Mouse (Mus musculus) kidney, adult 11 months (tissue): ENCODE results near the gene Cacnb4.

ENCODE experiments used
- DNase-seq: peaks from one replicate; pipeline ENCODE4 v3.0.0; 2022

Cacnb4 gene

DNA sequence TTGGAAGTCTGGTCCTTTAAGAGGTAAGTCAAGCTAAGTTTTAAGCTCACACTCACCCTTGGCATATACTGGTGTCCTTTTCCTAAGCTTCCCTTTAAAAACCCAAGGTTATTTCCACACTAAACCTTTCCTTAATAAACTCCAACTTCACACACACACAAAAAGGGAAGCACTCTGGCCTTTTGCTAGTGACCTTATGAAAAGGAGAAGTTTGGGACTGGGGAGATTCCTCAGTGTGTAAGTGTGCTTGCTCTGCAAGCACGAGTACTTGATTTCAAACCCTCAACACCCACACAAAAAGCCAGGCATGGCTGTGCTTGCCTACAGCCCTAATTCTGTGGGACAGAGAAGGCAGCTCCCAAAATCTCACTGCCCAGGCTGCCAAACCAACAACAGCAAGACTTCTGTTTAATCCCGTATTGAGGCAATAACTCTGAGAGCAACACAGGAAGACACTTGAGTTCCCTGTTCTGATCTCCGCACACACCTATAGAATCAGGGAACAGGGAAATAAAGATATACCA is 163.7 kb downstream of the Cacnb4 start:
- no peak for DNase-seq

DNA sequence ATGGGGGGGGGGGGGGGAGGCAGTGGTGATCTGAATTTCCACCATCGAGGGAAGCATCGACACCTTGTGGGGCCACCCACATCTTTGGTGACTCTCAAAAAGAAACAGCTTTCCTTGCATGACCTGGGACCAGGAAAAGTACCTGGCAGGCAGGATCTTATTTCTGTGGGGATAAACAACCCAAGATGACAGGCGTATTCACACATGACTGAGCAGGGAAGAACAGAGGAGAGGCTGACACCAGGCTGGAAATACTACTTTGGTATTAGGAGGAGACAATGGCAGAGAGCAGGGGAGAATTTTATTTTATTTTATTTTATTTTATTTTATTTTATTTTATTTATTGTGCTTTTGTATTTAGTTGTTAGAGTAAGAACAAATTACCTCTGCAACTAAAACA is 164.4 kb downstream of the Cacnb4 start:
- no peak for DNase-seq

DNA sequence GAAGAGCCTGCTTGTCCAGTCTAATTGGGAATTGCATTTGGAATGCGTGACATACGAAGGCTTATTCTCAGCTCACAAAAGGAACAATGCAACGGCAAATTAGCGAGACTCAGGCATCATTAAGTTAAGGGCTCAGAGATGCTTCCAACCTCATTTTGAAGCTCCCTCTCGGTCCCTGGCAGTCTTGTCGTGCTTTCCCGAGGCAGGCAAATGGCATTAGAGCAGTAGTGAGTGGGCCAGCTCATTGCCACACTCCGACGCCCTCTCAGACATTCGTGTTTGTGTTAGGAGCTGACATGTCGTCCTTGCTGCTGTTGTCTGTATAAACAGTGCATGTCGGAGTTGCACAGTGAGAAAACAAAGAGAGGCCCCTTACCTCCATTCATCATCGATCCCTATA is 164.8 kb downstream of the Cacnb4 start:
- DNase-seq: no peak

DNA sequence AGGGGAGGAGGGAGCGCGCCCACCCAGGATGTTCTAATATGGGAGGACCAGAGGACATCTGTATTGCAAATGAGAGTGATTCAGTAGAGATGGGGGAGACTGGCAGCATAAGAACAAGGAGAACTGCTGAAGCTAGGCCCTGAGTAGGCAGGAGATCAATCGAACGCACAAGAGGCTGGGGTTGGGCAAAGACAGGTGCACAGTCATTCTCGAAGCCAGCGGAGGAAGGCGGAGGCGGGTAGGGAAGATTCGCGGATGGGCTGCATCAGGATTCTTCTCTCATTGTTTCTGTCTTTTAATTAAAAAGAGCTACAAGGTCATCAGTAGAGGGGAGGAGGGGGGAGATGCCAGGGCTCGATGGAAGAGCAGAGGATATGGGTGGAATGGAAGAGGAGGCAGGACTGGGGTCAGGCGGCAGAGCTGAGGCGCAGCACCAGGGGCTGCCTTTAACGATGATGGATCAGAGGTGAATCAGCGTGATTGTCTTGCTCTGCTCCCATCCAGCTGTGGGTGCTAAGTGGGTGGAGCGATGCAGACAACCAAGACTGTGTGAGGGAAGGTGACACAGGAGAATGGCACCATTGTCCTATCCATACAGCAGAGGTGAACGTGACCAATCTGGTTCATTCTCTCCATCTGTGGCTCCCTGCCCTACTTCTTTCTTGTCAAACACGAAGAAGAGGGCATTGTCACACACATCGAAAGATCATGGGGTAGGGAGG is 166.7 kb downstream of the Cacnb4 start:
- no peak for DNase-seq

DNA sequence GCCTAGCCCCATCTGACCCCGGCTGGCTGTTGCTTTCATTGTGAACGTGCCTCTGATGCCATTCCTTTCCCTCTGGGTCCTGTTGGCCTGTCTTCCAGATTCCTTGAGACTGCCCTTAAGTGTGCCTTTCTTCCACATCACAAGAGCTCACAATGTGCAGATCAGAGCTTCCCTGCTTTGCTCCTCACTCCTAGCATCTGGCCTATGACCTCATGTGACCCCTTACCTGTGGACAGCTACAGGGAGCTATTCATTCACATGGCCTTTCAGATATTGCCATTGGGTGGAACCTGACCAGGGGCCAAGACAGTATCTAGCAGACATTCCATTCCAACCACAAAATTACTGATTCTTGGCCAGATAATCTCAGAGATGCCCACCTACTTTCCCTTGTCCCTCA is 171.5 kb downstream of the Cacnb4 start:
- no peak for DNase-seq

DNA sequence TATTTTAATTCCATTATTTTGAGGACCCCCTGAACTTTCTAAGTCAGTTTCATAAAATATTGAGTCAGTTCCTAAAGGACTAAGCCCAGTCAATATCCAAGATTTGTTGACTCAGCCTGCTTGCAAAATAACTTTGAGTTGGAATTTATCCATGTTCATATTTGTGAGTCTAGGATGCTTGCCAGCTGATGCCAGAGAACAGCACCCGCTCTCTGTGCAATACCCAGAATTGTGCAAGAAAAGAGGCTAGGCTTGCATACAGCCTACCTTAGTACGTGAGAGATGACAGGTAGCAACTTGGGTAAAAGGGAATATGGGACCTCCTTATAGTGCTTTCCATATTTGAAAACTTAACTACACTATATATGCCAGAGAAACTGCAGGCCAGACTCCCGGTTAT is 171.9 kb downstream of the Cacnb4 start:
- DNase-seq: no peak

DNA sequence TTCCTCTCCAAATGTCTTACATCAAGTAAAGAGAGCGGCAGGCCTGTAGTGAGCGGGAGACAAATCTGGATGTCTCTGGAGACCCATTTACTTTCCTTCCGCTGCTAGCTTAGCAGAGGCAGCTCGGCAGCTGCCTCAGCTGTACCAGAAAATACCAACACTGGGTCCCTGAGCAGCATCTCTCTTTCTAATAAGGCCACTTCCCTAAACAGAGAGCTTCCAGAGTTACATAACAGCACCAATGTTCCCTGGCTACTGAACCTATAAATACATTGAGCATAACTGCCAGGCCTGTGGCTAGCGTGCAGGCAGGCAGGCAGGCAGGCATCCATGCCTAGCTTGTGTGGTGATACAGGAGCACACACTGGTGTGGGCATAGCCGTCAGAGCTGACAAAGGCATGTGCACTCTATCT is 176.8 kb downstream of the Cacnb4 start:
- no peak for DNase-seq

DNA sequence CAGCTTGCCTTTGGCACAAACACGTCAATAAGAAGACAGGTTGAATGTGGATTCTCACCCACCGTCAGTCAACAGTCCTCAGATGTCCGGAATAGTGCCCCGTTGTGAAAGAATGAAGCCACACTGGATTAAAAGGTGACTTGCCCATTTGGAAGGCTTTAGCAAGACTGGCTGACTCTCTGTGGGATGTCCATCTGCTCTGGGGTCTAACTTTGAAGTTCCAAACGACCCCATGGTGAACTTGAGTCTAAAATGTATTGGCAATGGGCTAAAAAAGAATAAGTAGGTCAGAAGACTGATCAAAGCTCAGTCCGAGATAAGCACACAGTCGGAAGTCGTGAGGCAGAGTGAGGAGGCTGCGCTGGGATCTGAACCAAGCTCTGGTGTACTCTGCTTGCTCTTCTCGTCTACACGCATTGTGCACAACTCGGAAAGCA is 177.5 kb downstream of the Cacnb4 start:
- no peak for DNase-seq

DNA sequence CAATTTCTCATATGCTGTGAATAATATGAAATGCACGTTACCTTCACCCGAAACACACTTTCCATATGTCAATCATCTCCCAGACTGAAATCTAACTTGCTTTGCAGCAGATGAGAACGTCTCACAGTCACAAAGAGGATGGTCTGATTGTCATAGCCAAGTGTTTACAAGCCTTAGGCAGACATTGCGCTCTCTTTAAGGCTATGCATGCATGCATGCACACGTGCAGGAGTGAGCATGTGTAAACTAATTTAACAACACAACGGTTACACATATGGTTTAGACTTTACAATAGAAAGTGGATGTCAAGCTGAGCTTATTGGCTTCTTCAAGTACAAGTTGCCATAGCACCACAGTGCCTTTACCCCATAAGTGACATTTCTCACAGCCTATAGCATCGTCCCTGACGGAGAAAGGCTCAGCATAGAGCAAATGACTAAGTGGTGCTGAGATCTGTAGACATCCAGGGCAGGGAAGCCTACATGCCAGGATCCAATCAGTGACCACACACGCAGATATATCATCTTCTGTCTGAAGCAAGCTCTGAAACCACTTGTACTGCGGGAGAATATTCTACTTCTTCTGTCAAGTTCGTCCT is 181.4 kb downstream of the Cacnb4 start:
- no peak for DNase-seq

DNA sequence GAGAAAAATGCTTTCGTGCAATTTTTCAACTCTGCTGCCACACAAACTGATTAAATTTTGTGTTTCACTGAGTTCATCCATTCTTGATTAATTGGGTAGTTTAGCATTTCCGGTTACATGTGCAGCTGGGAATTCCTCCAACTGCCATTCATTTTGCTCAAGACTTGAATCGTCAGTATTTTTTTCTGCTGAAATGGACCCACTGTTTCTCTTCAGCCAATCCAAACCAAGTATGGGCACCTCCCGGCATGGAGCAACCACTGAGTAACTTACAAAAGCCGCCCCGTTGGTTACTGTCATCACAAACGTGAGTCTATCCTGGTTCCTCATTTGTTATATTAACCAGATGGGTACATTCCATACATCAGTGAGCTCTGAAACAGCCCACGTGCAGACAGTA is 182.4 kb downstream of the Cacnb4 start:
- no peak for DNase-seq

DNA sequence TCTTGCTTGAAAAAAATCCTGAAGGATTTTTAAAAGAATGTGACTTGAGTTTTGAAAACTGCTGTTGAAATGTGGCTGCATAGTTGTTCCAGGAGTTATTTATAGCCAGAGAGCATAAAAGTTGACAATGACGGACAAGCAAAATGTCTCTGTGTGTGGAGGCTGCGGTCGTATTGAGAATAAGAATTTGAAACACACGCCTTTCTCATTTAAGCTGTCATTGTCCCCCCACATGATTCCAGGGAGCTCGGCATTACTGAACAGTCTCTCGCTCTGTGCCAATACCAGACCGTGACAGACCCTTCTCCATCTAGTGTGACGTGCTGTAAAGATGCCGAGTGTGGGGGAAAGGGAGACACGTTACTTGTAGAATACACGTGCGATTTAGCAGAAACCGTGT is 183.8 kb downstream of the Cacnb4 start:
- no peak for DNase-seq

DNA sequence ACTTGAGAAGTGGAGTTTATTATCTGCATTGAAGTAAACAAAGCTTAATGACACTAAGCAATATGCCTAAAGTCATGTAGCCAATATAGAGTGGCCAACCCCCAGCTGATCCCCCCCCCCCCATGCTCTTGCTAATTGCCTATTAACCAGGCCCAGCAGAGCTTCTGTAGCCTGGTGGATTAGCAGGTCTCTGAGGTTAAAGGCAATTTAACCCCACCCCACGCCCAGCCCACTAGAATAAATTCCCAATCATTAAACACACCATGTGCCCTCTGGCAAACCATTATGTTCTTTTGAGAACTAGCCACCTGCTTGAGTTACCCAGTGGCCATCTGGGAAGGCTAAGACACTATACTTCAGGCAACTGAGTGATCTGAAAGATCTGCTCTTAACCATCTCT is 186.8 kb downstream of the Cacnb4 start:
- DNase-seq: no peak

DNA sequence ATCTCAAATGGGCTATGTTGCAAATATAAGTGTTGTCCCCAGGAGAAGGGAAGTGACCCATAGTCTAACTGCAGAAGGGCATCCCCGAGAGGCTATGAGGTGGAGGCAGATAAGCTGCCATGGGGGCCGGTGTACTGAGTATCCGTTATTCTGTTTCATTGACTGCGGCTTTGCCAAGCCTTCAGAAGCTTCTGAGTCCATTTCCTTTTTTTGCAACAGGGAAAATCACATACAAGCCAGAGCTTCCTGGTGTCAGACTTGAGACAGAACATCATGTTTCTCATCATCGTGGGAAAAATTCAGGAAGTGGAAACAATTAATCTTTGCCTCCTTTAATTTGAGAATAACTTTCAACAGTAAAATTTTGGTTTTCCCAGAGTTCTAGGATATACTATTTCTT is 193.1 kb downstream of the Cacnb4 start:
- DNase-seq: no peak

DNA sequence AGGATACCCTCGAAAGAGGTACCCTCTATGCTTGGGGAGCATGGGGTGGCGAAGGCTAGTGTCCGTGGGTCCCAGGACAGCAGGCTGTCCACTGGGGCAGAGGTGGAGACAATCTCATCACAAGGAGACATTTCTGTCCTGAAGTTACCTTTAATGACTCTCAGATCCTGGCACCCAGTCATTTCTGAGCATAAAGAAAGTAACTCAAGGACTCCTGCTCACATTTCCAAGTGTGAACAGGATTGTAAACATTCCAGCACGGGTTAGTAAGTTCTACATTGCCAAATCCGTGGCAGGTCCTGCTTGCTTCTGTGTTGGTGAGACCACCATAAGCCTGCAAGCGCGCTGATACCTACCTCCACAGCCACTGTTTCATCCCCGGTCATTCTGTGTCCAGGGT is 196.2 kb downstream of the Cacnb4 start:
- DNase-seq: no peak

DNA sequence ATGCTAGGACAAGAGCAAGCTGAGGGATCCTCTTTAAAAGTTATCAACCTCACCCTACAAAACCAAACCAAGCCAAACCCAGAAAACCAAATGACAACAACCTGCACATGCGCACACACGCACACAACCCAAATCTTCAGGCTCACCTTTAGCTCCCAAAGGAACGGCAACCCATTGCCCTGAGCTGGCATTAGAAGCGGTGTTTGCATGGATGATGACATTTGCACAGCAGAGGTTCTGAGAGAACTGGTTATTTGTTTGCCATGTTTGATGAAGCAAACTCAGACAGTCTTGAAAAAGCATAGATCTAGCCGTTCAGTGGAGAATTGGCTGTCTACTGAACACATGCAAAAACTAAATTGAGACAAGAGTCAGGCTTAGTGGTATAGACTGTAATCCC is 198.1 kb downstream of the Cacnb4 start:
- DNase-seq: no peak

DNA sequence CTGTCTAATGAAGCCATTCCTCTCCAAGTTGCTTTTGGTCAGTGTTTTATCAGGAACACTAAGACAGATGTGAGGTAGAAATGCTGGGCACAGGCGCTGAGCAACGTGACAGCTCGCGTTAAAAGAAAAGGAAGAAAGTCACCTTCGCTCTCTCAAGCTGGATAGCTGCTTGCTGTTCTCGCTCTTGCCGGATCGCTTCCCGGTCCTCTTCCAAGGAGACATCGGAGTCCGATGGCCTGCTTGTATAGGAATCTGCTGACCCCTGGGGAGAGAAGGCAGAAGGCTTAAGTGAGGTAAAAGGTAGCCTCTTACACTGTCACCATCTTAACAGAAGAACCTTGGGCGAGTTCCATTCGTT is 199.1 kb downstream of the Cacnb4 start:
- no peak for DNase-seq

DNA sequence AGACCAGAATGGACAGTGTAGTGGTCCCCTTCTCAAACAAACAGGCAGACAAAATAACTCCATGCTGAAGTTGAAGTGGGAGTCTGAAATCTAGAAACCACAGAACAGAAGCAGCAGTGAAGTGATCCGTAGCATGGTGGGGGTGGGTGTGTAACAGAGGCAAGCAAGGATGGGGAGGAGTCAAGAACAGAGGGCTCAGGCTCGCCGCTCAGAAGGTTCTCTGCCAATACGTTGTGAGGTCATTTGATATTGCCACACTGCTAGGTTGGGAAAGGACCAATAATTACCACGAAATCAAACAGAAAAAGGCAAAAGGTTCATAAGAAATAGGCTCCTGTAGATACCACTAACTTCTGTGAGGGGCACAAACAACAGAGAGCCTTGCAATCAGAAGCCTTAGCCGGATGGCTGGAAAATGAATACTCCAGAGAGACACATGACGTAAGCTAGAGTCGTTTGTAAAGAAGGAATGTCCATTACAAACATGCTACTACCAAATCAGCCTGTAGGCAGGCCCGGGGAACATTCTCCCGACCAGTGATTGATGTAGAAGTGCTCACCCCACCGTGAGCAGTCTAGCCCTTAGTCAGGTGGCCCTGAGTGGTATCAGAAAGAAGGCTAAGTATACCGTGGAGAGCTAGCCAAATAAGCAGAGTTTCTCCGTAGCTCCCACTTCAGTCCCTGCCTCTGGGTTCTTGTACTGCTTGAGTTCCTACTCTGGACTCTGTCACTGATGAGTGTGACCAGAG is 199.7 kb downstream of the Cacnb4 start:
- DNase-seq: no peak

DNA sequence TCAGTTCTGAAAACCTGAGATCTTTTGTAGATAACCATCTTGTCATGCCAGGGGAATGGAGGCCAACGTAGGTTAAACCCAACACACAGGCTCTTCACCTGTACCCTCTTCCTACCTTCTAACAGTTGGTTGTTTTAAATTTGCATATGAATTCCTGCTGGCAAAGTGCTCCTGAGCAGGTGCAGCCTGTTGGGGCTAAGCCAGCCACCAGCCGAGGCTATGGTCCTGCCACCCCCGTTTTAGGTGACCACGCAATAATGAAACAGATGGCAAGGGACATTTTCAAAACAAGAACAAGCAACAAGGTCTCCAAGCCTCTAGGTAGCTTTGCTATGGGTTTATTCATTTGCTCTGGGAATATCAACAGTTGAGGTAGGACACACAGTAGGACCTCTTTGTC is 200.8 kb downstream of the Cacnb4 start:
- no peak for DNase-seq

DNA sequence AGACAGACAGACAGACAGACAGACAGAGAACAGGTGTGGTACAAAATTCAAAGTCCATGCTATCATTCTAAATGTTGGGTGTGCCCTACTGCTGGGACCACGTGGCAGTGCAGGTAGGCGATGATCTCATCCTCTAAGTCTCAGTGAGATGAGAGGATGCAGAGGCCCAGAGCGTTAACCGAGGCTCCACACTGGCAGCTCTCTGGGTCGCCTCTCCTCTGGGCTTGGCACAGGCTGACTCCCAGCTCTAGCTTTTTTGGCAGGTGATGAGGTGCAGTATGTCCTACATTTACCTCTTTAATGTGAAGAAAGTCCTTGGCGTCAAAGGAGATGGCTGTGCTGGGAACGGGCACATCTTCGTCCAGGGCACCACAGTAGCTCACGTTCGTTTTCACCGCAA is 202.1 kb downstream of the Cacnb4 start:
- no peak for DNase-seq

DNA sequence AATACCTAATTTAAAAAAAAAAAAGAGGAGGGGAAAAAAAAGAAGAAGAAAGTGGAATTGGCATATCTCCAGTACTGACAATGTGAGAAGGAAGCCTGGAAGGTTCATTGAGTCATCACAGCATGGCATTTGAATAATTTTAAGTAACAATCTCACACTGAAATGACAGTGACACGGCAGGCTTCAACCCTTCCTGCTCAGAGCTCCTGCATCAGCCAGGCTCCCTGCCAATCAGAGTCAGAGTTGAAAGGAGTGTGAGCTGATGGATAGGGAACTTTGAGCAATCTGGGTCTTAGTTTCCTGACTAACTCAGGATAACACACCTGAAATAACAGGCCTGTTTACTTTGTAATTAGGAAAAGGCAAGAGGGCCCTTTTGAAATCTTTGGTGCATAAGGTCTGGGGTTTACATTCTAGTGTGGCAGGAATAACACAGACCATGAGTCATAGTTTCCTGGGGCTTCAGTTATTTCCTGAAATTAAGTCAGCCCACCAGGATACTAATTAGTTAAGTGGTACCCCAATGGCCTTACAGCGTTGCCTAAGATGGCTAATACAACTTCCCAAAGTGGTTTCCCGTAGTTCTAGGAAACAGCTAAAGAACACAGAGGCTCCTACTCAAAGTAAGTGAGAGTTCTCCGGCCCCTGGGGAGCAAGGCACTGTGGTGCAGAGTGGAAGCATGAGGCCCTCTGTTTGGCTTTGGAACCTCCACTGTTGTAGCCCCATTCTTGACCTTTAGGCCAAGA is 204.9 kb downstream of the Cacnb4 start:
- no peak for DNase-seq

DNA sequence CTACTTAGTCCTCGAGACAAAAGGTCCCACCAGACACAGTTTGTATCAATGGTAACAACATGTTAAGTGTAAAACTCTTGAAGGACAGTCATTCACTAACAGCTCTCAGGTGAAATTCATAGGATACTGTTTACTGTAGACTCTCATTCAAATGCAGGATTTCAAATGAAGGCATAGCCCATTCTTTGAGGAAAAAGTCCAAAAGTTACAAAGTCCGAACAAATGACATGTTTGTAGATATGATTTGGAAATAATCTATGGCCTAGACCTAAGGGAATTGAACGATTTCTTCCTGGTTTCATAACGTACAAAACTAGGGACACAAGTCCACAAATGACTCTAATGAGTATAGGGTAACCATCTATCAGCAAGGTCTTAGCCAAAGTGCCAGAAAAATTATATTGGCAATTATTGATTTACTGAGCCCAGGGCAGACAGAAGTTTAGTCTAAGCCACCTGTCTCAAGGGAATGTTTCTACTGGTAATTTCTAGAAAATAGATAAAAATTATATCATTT is 206.5 kb downstream of the Cacnb4 start:
- DNase-seq: no peak

DNA sequence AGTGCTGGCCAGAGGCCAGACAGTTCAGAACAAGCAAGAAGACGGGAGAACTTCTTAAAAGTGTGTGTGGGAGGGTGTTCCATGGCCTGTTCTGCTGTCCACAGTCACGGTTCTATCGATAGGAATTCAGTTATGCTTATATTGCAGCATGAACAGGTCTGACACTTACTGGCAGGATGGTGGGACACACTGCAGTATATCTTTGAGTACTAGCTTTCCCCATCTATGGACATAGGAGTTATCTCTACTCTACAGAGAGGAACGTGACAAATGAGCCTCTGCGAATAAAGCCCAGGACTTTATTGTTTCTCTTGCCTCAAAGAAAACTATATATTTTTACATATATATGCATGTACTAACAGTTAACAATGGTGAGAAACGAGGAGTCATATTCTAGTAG is 209.0 kb downstream of the Cacnb4 start:
- DNase-seq: no peak
